Comparison of ENCODE assay signal across 28 mouse cellular contexts in genomic region chr9:45280891-45281290, GRCm38 (mm10). TPM values are rescaled to one million over a fixed set of nuclear protein-coding genes. Genes with fewer than 3 reads are reported as not detected.
DNase-seq lines count a peak whose midpoint lies in the region; ATAC-seq and TF ChIP-seq lines count a peak whose summit lies in the region.
"Had no signal": no experiment of that assay in that cellular context is flagged by ENCODE, and none has a peak within 500 bp of the region (broad histone marks: within the 10 kb centered on the region; RNA-seq: fewer than 3 reads in every experiment).

No protein-coding gene starts in this region.

- no peak for TF ChIP-seq POLR2A in kidney, adult 2 months (IDR thresholded peaks at IDR 0.05; ENCODE audit: low read depth, low read length)

- no peaks in the 10 kb centered on the region for H3K9me3 ChIP-seq in lung, postnatal 0 days (ENCODE audit: low read length)
- no peaks in the 10 kb centered on the region for H3K9me3 ChIP-seq in limb, embryonic 10.5 days (replicated peaks)
- H3K9me3 ChIP-seq: embryonic facial prominence, embryonic 13.5 days; forebrain, embryonic 12.5 days; hindbrain, embryonic 15.5 days; limb, embryonic 13.5 days; liver, embryonic 12.5 days; midbrain, embryonic 10.5 days; neural tube, embryonic 15.5 days had no signal

- TF ChIP-seq EP300 in lung, postnatal 0 days (IDR thresholded peaks at IDR 0.05), result no peak

- no peak overlapping the region for H3K9ac ChIP-seq in lung, postnatal 0 days (replicated peaks; ENCODE audit: low read depth)
- H3K9ac ChIP-seq: embryonic facial prominence, embryonic 13.5 days; forebrain, embryonic 12.5 days; hindbrain, embryonic 15.5 days; limb, embryonic 13.5 days; liver, embryonic 12.5 days; neural tube, embryonic 15.5 days had no signal

- no peak for TF ChIP-seq CTCF in lung, postnatal 0 days (IDR thresholded peaks at IDR 0.05)
- TF ChIP-seq CTCF in kidney, adult 2 months (conservative IDR thresholded peaks at IDR 0.05; ENCODE audit: insufficient read depth, insufficient read length, low read depth, low read length), result no peak

- H3K79me2 ChIP-seq in macrophage (ENCODE audit: inconsistent target), result no peaks in the 10 kb centered on the region; the same call in 1 of the 2 replicates

- H3K4me3 ChIP-seq in lung, postnatal 0 days (ENCODE audit: low read depth, low read length), result no peak overlapping the region
- H3K4me3 ChIP-seq in macrophage (ENCODE audit: inconsistent target), result no peak overlapping the region
- no peak overlapping the region for H3K4me3 ChIP-seq in kidney, adult 2 months (ENCODE audit: insufficient read depth, low read depth, low read length)
- H3K4me3 ChIP-seq in limb, embryonic 10.5 days, result no peak overlapping the region
- H3K4me3 ChIP-seq: embryonic facial prominence, embryonic 13.5 days; erythroblast, embryonic 14.5 days; forebrain, embryonic 12.5 days; heart, adult 2 months; hindbrain, embryonic 15.5 days; limb, embryonic 13.5 days; liver, embryonic 12.5 days; midbrain, embryonic 10.5 days; neural tube, embryonic 15.5 days had no signal

- 66% methylated on average over 3 of the region's 3 CpGs for WGBS in lung, postnatal 0 days
- 11% methylated on average over 3 of the region's 3 CpGs for WGBS in macrophage (ENCODE audit: missing documents)
- WGBS in kidney, adult 2 months, result 81% methylated on average over 3 of the region's 3 CpGs
- WGBS in limb, embryonic 10.5 days, result 84% methylated on average over 3 of the region's 3 CpGs

- no peak overlapping the region for H3K4me2 ChIP-seq in lung, postnatal 0 days (replicated peaks; ENCODE audit: low read depth, low read length)
- H3K4me2 ChIP-seq: embryonic facial prominence, embryonic 13.5 days; forebrain, embryonic 12.5 days; hindbrain, embryonic 15.5 days; limb, embryonic 13.5 days; liver, embryonic 12.5 days; neural tube, embryonic 15.5 days had no signal

- no peaks in the 10 kb centered on the region for H3K27me3 ChIP-seq in lung, postnatal 0 days (replicated peaks; ENCODE audit: insufficient read depth, low read length)
- no peaks in the 10 kb centered on the region for H3K27me3 ChIP-seq in kidney, adult 2 months (replicated peaks; ENCODE audit: control insufficient read depth, insufficient read depth, low read length)
- H3K27me3 ChIP-seq in limb, embryonic 10.5 days (ENCODE audit: low read depth, poor library complexity, severe bottlenecking), result no peaks in the 10 kb centered on the region
- H3K27me3 ChIP-seq: embryonic facial prominence, embryonic 13.5 days; forebrain, embryonic 12.5 days; hindbrain, embryonic 15.5 days; limb, embryonic 13.5 days; liver, embryonic 12.5 days; neural tube, embryonic 15.5 days had no signal

- H3K27ac ChIP-seq in lung, postnatal 0 days (ENCODE audit: low read length), result no peak overlapping the region
- peak overlapping the region; percentile 68 for H3K27ac ChIP-seq in macrophage
- H3K27ac ChIP-seq in kidney, adult 2 months (ENCODE audit: insufficient read depth, low read depth, low read length), result no peak overlapping the region
- H3K27ac ChIP-seq in limb, embryonic 10.5 days, result no peak overlapping the region
- H3K27ac ChIP-seq: embryonic facial prominence, embryonic 13.5 days; forebrain, embryonic 12.5 days; heart, adult 2 months; hindbrain, embryonic 15.5 days; limb, embryonic 13.5 days; liver, embryonic 12.5 days; midbrain, embryonic 10.5 days; neural tube, embryonic 15.5 days had no signal

- DNase-seq in lung, postnatal 36 days, result peak; percentile 18
- DNase-seq in lung, postnatal 0 days (ENCODE audit: low spot score), result no peak
- peak; percentile 50 for DNase-seq in MEL-GATA-1-ER (ENCODE audit: extremely low read depth, low read depth)
- no peak for DNase-seq in cerebellum, postnatal 10 days
- DNase-seq in kidney, adult 2 months, result no peak
- no peak for DNase-seq in limb, embryonic 10.5 days (ENCODE audit: low spot score)
- DNase-seq: adrenal gland, postnatal 14 days; cerebellum, adult 11 months; cerebellum, postnatal 14 days; gastrocnemius, postnatal 25 days; heart, adult 2 months; kidney, adult 8-10 months; kidney, postnatal 14 days; lung, adult 18-20 months; right cerebral cortex, adult 18-20 months; right cerebral cortex, postnatal 4 days had no signal

- no peaks in the 10 kb centered on the region for H3K4me1 ChIP-seq in lung, postnatal 0 days (ENCODE audit: insufficient read depth, low read depth, low read length)
- no peaks in the 10 kb centered on the region for H3K4me1 ChIP-seq in kidney, adult 2 months (ENCODE audit: control insufficient read depth, insufficient read depth, low read length)
- H3K4me1 ChIP-seq in limb, embryonic 10.5 days, result no peaks in the 10 kb centered on the region
- H3K4me1 ChIP-seq: embryonic facial prominence, embryonic 13.5 days; forebrain, embryonic 12.5 days; hindbrain, embryonic 15.5 days; limb, embryonic 13.5 days; liver, embryonic 12.5 days; midbrain, embryonic 10.5 days; neural tube, embryonic 15.5 days had no signal

- no peaks in the 10 kb centered on the region for H3K36me3 ChIP-seq in lung, postnatal 0 days (ENCODE audit: insufficient read depth, low read length)
- H3K36me3 ChIP-seq in macrophage (ENCODE audit: inconsistent target), result no peaks in the 10 kb centered on the region
- H3K36me3 ChIP-seq in kidney, adult 2 months (ENCODE audit: control insufficient read depth, insufficient read depth, low read length), result no peaks in the 10 kb centered on the region
- H3K36me3 ChIP-seq in limb, embryonic 10.5 days, result no peaks in the 10 kb centered on the region
- H3K36me3 ChIP-seq: embryonic facial prominence, embryonic 13.5 days; forebrain, embryonic 12.5 days; hindbrain, embryonic 15.5 days; limb, embryonic 13.5 days; liver, embryonic 12.5 days; midbrain, embryonic 10.5 days; neural tube, embryonic 15.5 days had no signal

- no peak for ATAC-seq in lung, postnatal 0 days
- ATAC-seq: liver, embryonic 12.5 days had no signal

RNA-seq across cellular contexts. Expression of gene Il10ra, which starts 11.9 kb away (rescaled TPM):
- polyA plus RNA-seq in lung, postnatal 0 days (2015; fragmentation: Nextera tagmentation; extraction: Ambion mirVana), result 2.1 and 2.6 TPM in 2 replicates
- total RNA-seq in macrophage (2018; cell fraction: chromatin; rRNA removed), result 100 to 1,000 TPM; 199 to 663 (median 293) TPM
- 100 to 1,000 TPM in 25 of 26 experiments, 10 to 100 TPM in 1; 81.1 to 253 (median 147) TPM for total RNA-seq in macrophage (2018; cell fraction: cytosol; rRNA removed)
- total RNA-seq in macrophage (2018; cell fraction: nucleus; rRNA removed), result 100 to 1,000 TPM; 160 to 690 (median 355) TPM
- polyA plus RNA-seq in macrophage (2018), result 35.9 to 150 TPM (median 72.1 TPM) in 3 replicates
- polyA plus RNA-seq in kidney, adult 2 months (2012; rRNA removed), result 3.3 and 5.3 TPM in 2 replicates
- polyA plus RNA-seq in limb, embryonic 10.5 days (2016; fragmentation: Nextera tagmentation; extraction: Ambion mirVana), result 0.26 TPM in 2 replicates

RNA-seq across cellular contexts. Expression of gene Tmprss13, which starts 38.0 kb away (rescaled TPM):
- 0.83 and 0.86 TPM in 2 replicates for polyA plus RNA-seq in lung, postnatal 0 days (2015; fragmentation: Nextera tagmentation; extraction: Ambion mirVana)
- not detected for total RNA-seq in macrophage (2018; cell fraction: chromatin; rRNA removed)
- not detected for total RNA-seq in macrophage (2018; cell fraction: cytosol; rRNA removed)
- total RNA-seq in macrophage (2018; cell fraction: nucleus; rRNA removed), result not detected
- not detected in 3 replicates for polyA plus RNA-seq in macrophage (2018)
- polyA plus RNA-seq in kidney, adult 2 months (2012; rRNA removed), result 0.56 and 0.64 TPM in 2 replicates
- 0.51 and 0.95 TPM in 2 replicates for polyA plus RNA-seq in limb, embryonic 10.5 days (2016; fragmentation: Nextera tagmentation; extraction: Ambion mirVana)
- total RNA-seq: layer of hippocampus, postnatal 14 days; left cerebral cortex, postnatal 10 days had no signal
- polyA plus RNA-seq: erythroblast, embryonic 14.5 days; hindbrain, embryonic 15.5 days; liver, embryonic 12.5 days; midbrain, postnatal 0 days had no signal

Comparison
In these comparisons a context has a peak if more than half of its experiments do, and no peak if none do; other contexts are left out.
1. DNase-seq: peak in lung, postnatal 36 days (single experiment) and MEL-GATA-1-ER (single experiment); none in lung, postnatal 0 days (single experiment), cerebellum, postnatal 10 days (0 of 2), kidney, adult 2 months (single experiment) and limb, embryonic 10.5 days (single experiment).